Mouse (Mus musculus): ENCODE measurements at regions not wholly inside any gene's neighbourhood (a gene's known extent, or its start where the extent isn't known, plus 50 kb on each side); places are given as distances from the start of the nearest gene placed in this dataset.

GRCm38 (mm10) chr10:92135521-92135920 lies 586.7 kb downstream of the Nedd1 start:
- Histone ChIP-seq H3K9ac (ENCODE audit: low read length) (no peak overlapping the region), H3K4me2 (ENCODE audit: low read depth) (no peak overlapping the region), H3K4me3 (ENCODE audit: low read depth, low read length) (no peak overlapping the region), H3K4me1 (ENCODE audit: control insufficient read depth, insufficient read depth, low read length) (no peaks in the 10 kb centered on the region), H3K9me3 (ENCODE audit: control insufficient read depth, low read length) (no peaks in the 10 kb centered on the region), H3K27me3 (ENCODE audit: control insufficient read depth, insufficient read depth, low read length) (no peaks in the 10 kb centered on the region), H3K27ac (ENCODE audit: low read depth, low read length) (no peak overlapping the region), H3K36me3 (ENCODE audit: control insufficient read depth, insufficient read depth, low read length) (no peaks in the 10 kb centered on the region)
- ATAC-seq (ENCODE audit: insufficient read depth, low FRiP score, low TSS enrichment) = no peak
- WGBS = 85% methylated on average over 5 of the region's 5 CpGs
- no peak for DNase-seq (ENCODE audit: low spot score)

DNA sequence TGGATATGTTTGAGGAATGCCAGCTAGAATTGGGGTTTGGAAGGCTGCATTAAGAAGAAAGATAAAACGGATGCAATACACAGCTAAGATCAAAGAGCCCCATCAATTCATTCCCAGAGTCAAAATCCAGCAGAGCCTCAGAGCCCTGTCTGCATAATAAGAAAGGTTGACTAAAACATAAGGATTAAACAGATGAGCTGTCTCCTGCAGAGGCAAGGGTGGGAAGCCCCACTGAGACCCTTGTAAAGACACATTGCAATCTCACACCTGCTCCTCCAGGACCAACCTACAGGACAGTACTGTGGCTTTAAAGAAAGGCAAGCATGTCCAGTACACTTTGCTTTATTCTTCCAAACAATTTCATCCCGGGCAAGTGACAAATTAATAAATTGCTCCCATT lies 609.4 kb downstream of the Nedd1 start:
- H3K27me3 ChIP-seq (ENCODE audit: control insufficient read depth, insufficient read depth, low read length) = no peaks in the 10 kb centered on the region
- H3K9ac ChIP-seq (ENCODE audit: low read length) = no peak overlapping the region
- H3K4me1 ChIP-seq (ENCODE audit: control insufficient read depth, insufficient read depth, low read length) = no peaks in the 10 kb centered on the region
- DNase-seq (ENCODE audit: low spot score) (no peak), ATAC-seq (ENCODE audit: insufficient read depth, low FRiP score, low TSS enrichment) (no peak)
- H3K9me3 ChIP-seq (ENCODE audit: control insufficient read depth, low read length) = no peaks in the 10 kb centered on the region
- H3K4me3 ChIP-seq (ENCODE audit: low read depth, low read length) = no peak overlapping the region
- no peak overlapping the region for H3K27ac ChIP-seq (ENCODE audit: low read depth, low read length)
- H3K36me3 ChIP-seq (ENCODE audit: control insufficient read depth, insufficient read depth, low read length) = no peaks in the 10 kb centered on the region
- no peak overlapping the region for H3K4me2 ChIP-seq (ENCODE audit: low read depth)
- 27% methylated on average over 2 of the region's 2 CpGs for WGBS

GRCm38 (mm10) chr10:92106331-92106730 lies 615.9 kb downstream of the Nedd1 start:
- Histone ChIP-seq H3K4me2 (ENCODE audit: low read depth) (no peak overlapping the region), H3K4me3 (ENCODE audit: low read depth, low read length) (no peak overlapping the region), H3K9me3 (ENCODE audit: control insufficient read depth, low read length) (no peaks in the 10 kb centered on the region), H3K4me1 (ENCODE audit: control insufficient read depth, insufficient read depth, low read length) (no peaks in the 10 kb centered on the region), H3K27ac (ENCODE audit: low read depth, low read length) (no peak overlapping the region), H3K27me3 (ENCODE audit: control insufficient read depth, insufficient read depth, low read length) (no peaks in the 10 kb centered on the region), H3K36me3 (ENCODE audit: control insufficient read depth, insufficient read depth, low read length) (no peaks in the 10 kb centered on the region), H3K9ac (ENCODE audit: low read length) (no peak overlapping the region)
- no peak for DNase-seq (ENCODE audit: low spot score)
- no peak for ATAC-seq (ENCODE audit: insufficient read depth, low FRiP score, low TSS enrichment)
- WGBS = 80% methylated on average over 6 of the region's 6 CpGs

- H3K27me3 ChIP-seq (ENCODE audit: control insufficient read depth, insufficient read depth, low read length) = no peaks in the 10 kb centered on the region
- WGBS = 68% methylated on average over 9 of the region's 9 CpGs
- H3K4me2 ChIP-seq (ENCODE audit: low read depth) = no peak overlapping the region
- no peak overlapping the region for H3K9ac ChIP-seq (ENCODE audit: low read length)
- DNase-seq (ENCODE audit: low spot score) (no peak), ATAC-seq (ENCODE audit: insufficient read depth, low FRiP score, low TSS enrichment) (no peak)
- no peaks in the 10 kb centered on the region for H3K36me3 ChIP-seq (ENCODE audit: control insufficient read depth, insufficient read depth, low read length)
- H3K4me1 ChIP-seq (ENCODE audit: control insufficient read depth, insufficient read depth, low read length) = no peaks in the 10 kb centered on the region
- H3K9me3 ChIP-seq (ENCODE audit: control insufficient read depth, low read length) = no peaks in the 10 kb centered on the region
- no peak overlapping the region for H3K27ac ChIP-seq (ENCODE audit: low read depth, low read length)
- no peak overlapping the region for H3K4me3 ChIP-seq (ENCODE audit: low read depth, low read length)
Observed at GRCm38 (mm10) chr10:92103887-92104286, 618.3 kb downstream of the Nedd1 start.

GRCm38 (mm10) chr10:92102755-92103154 lies 619.5 kb downstream of the Nedd1 start:
- Histone ChIP-seq H3K36me3 (ENCODE audit: control insufficient read depth, insufficient read depth, low read length) (no peaks in the 10 kb centered on the region), H3K27me3 (ENCODE audit: control insufficient read depth, insufficient read depth, low read length) (no peaks in the 10 kb centered on the region), H3K4me3 (ENCODE audit: low read depth, low read length) (no peak overlapping the region), H3K9ac (ENCODE audit: low read length) (no peak overlapping the region), H3K9me3 (ENCODE audit: control insufficient read depth, low read length) (no peaks in the 10 kb centered on the region), H3K27ac (ENCODE audit: low read depth, low read length) (no peak overlapping the region), H3K4me2 (ENCODE audit: low read depth) (no peak overlapping the region), H3K4me1 (ENCODE audit: control insufficient read depth, insufficient read depth, low read length) (no peaks in the 10 kb centered on the region)
- WGBS = 66% methylated on average over 4 of the region's 4 CpGs
- ATAC-seq (ENCODE audit: insufficient read depth, low FRiP score, low TSS enrichment) = no peak
- no peak for DNase-seq (ENCODE audit: low spot score)

DNA sequence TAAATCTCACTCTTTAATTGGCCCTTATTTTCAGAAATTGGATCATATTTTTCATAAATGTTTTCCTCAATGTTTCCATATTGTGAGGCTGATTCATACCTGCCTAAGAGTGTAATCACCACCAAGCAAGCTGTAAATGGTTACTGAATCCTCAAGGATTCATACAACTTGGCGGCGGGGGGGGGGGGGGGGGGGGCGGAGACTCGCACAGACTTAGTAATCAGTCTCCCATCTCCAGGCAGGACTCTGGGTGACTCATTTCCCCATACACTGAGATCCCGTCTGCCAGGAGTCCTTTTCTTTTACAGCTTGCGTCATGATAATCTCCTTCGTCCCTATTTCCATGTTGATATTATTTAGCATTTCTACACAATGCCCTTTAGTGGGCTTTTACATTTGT lies 624.7 kb downstream of the Nedd1 start:
- ATAC-seq (ENCODE audit: insufficient read depth, low FRiP score, low TSS enrichment) (no peak), DNase-seq (ENCODE audit: low spot score) (no peak)
- H3K27ac ChIP-seq (ENCODE audit: low read depth, low read length) = no peak overlapping the region
- H3K9me3 ChIP-seq (ENCODE audit: control insufficient read depth, low read length) = no peaks in the 10 kb centered on the region
- H3K27me3 ChIP-seq (ENCODE audit: control insufficient read depth, insufficient read depth, low read length) = no peaks in the 10 kb centered on the region
- no peak overlapping the region for H3K4me3 ChIP-seq (ENCODE audit: low read depth, low read length)
- H3K4me1 ChIP-seq (ENCODE audit: control insufficient read depth, insufficient read depth, low read length) = no peaks in the 10 kb centered on the region
- H3K4me2 ChIP-seq (ENCODE audit: low read depth) = no peak overlapping the region
- WGBS = 42% methylated on average over 6 of the region's 7 CpGs
- no peaks in the 10 kb centered on the region for H3K36me3 ChIP-seq (ENCODE audit: control insufficient read depth, insufficient read depth, low read length)
- no peak overlapping the region for H3K9ac ChIP-seq (ENCODE audit: low read length)

DNA sequence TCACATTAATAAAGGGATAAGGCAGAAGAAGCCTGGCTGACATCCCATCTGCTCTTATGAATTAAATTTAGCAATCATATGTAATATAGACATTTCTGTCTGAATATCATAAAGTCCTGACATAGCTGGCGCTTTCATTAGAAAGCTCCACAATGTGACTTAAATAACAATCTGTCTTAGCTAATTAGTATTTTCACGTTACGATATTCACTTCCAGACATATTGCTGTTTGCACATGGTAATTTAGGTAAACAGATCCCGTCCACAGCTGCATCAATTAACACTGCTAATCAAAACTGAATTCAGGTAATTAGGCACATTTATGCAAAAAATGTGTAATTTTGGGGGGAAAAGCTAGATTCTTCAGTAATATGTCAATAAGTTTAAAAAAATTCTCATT lies 625.1 kb downstream of the Nedd1 start:
- no peak for ATAC-seq (ENCODE audit: insufficient read depth, low FRiP score, low TSS enrichment)
- Histone ChIP-seq H3K27me3 (ENCODE audit: control insufficient read depth, insufficient read depth, low read length) (no peaks in the 10 kb centered on the region), H3K36me3 (ENCODE audit: control insufficient read depth, insufficient read depth, low read length) (no peaks in the 10 kb centered on the region), H3K9ac (ENCODE audit: low read length) (no peak overlapping the region), H3K27ac (ENCODE audit: low read depth, low read length) (no peak overlapping the region), H3K4me1 (ENCODE audit: control insufficient read depth, insufficient read depth, low read length) (0 out of 2 replicates have a peak, but pooled peaks cover 3% of the 10 kb centered on the region), H3K4me2 (ENCODE audit: low read depth) (no peak overlapping the region), H3K9me3 (ENCODE audit: control insufficient read depth, low read length) (no peaks in the 10 kb centered on the region), H3K4me3 (ENCODE audit: low read depth, low read length) (no peak overlapping the region)
- DNase-seq (ENCODE audit: low spot score) = no peak
- WGBS = 88% methylated on average over 4 of the region's 4 CpGs

GRCm38 (mm10) chr10:92091480-92092395 lies 630.5 kb downstream of the Nedd1 start:
- ATAC-seq (ENCODE audit: insufficient read depth, low FRiP score, low TSS enrichment) = no peak
- 54% methylated on average over 9 of the region's 9 CpGs for WGBS

DNA sequence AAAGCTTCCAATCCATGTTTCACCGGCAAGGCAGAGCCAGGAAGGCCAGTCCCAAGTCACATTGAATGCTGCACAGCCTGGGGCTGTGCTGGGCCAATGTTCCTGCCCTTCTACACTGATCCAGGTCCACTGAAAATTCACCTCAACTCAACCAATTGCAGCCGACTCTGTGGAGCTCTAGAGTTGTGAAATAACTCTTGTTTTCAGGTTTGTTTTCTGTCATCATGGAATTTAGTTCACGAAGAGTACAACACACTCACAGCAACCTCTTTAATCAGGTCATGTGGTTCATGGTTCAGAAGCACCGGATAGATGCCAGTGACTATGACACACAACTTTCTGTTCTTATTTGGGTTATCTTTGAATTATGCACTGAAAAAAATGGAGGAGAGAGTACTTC lies 640.1 kb downstream of the Nedd1 start:
- DNase-seq (ENCODE audit: low spot score) (no peak), ATAC-seq (ENCODE audit: insufficient read depth, low FRiP score, low TSS enrichment) (no peak)
- H3K4me1 ChIP-seq (ENCODE audit: control insufficient read depth, insufficient read depth, low read length) = no peaks in the 10 kb centered on the region
- H3K27ac ChIP-seq (ENCODE audit: low read depth, low read length) = no peak overlapping the region
- H3K4me2 ChIP-seq (ENCODE audit: low read depth) = no peak overlapping the region
- H3K36me3 ChIP-seq (ENCODE audit: control insufficient read depth, insufficient read depth, low read length) = no peaks in the 10 kb centered on the region
- 88% methylated on average over 4 of the region's 4 CpGs for WGBS
- H3K27me3 ChIP-seq (ENCODE audit: control insufficient read depth, insufficient read depth, low read length) = no peaks in the 10 kb centered on the region
- H3K9me3 ChIP-seq (ENCODE audit: control insufficient read depth, low read length) = no peaks in the 10 kb centered on the region
- no peak overlapping the region for H3K4me3 ChIP-seq (ENCODE audit: low read depth, low read length)
- H3K9ac ChIP-seq (ENCODE audit: low read length) = no peak overlapping the region

More at GRCm38 (mm10) chr10:92091480-92092395, 630.5 kb downstream of the Nedd1 start:
- no peak for DNase-seq (ENCODE audit: low spot score)
- Histone ChIP-seq H3K4me2 (ENCODE audit: low read depth) (no peak overlapping the region), H3K9ac (ENCODE audit: low read length) (no peak overlapping the region), H3K36me3 (ENCODE audit: control insufficient read depth, insufficient read depth, low read length) (no peaks in the 10 kb centered on the region), H3K4me1 (ENCODE audit: control insufficient read depth, insufficient read depth, low read length) (peaks cover 10% of the 10 kb centered on the region; the same call in 1 of the 2 replicates), H3K27ac (ENCODE audit: low read depth, low read length) (no peak overlapping the region), H3K4me3 (ENCODE audit: low read depth, low read length) (no peak overlapping the region), H3K27me3 (ENCODE audit: control insufficient read depth, insufficient read depth, low read length) (no peaks in the 10 kb centered on the region), H3K9me3 (ENCODE audit: control insufficient read depth, low read length) (no peaks in the 10 kb centered on the region)

Data from neural tube, embryonic 11.5 days (tissue).